Mouse (Mus musculus): Measurements from ENCODE around the gene Upk3bl. TPM values are rescaled to one million over a fixed set of nuclear protein-coding genes. Genes with fewer than 3 reads are reported as not detected.
"Not testable (repeated sequence)": the region's sequence is repeated elsewhere in the genome, so short reads cannot be mapped to it uniquely, and the experiment has no call there.

Gene Upk3bl
- polyA plus RNA-seq, 1 experiment, result 0.26 TPM

GRCm38 (mm10) chr5:136027612-136028311 is 26.5 kb upstream of the Upk3bl start:
- DNase-seq (ENCODE audit: low read depth), result no peak
- TF ChIP-seq CTCF (IDR thresholded peaks at IDR 0.05; ENCODE audit: borderline replicate concordance, extremely low read depth, insufficient read depth, insufficient read length) (no peak), POLR2A (IDR thresholded peaks at IDR 0.05; ENCODE audit: borderline replicate concordance, extremely low read depth, insufficient read depth, insufficient read length, poor library complexity, severe bottlenecking) (no peak)

- DNase-seq (ENCODE audit: low read depth), result no peak
- TF ChIP-seq CTCF (IDR thresholded peaks at IDR 0.05; ENCODE audit: borderline replicate concordance, extremely low read depth, insufficient read depth, insufficient read length), result no peak
These were observed 19.4 kb upstream of the Upk3bl start for GRCm38 (mm10) chr5:136034868-136035267.

- TF ChIP-seq CTCF (IDR thresholded peaks at IDR 0.05; ENCODE audit: borderline replicate concordance, extremely low read depth, insufficient read depth, insufficient read length), result no peak
- TF ChIP-seq POLR2A (IDR thresholded peaks at IDR 0.05; ENCODE audit: borderline replicate concordance, extremely low read depth, insufficient read depth, insufficient read length, poor library complexity, severe bottlenecking), result no peak
- DNase-seq (ENCODE audit: low read depth), result no peak
These were observed 19.0 kb upstream of the Upk3bl start for GRCm38 (mm10) chr5:136035285-136035684.

GRCm38 (mm10) chr5:136036667-136037066 is 17.6 kb upstream of the Upk3bl start:
- TF ChIP-seq CTCF (IDR thresholded peaks at IDR 0.05; ENCODE audit: borderline replicate concordance, extremely low read depth, insufficient read depth, insufficient read length) (no peak), POLR2A (IDR thresholded peaks at IDR 0.05; ENCODE audit: borderline replicate concordance, extremely low read depth, insufficient read depth, insufficient read length, poor library complexity, severe bottlenecking) (no peak)
- DNase-seq (ENCODE audit: low read depth), result no peak

- no peak for TF ChIP-seq CTCF (IDR thresholded peaks at IDR 0.05; ENCODE audit: borderline replicate concordance, extremely low read depth, insufficient read depth, insufficient read length)
- no peak for TF ChIP-seq POLR2A (IDR thresholded peaks at IDR 0.05; ENCODE audit: borderline replicate concordance, extremely low read depth, insufficient read depth, insufficient read length, poor library complexity, severe bottlenecking)
- no peak for DNase-seq (ENCODE audit: low read depth)
These were observed 15.8 kb upstream of the Upk3bl start, which contains the start of gene Upk3b for GRCm38 (mm10) chr5:136038258-136039214. Gene Upk3b, plus strand, starts transcription at chr5:136038496.

GRCm38 (mm10) chr5:136040210-136040609 is 14.1 kb upstream of the Upk3bl start:
- TF ChIP-seq POLR2A (IDR thresholded peaks at IDR 0.05; ENCODE audit: borderline replicate concordance, extremely low read depth, insufficient read depth, insufficient read length, poor library complexity, severe bottlenecking) (no peak), CTCF (IDR thresholded peaks at IDR 0.05; ENCODE audit: borderline replicate concordance, extremely low read depth, insufficient read depth, insufficient read length) (no peak)
- DNase-seq (ENCODE audit: low read depth), result peak; percentile 17

- no peak for TF ChIP-seq POLR2A (IDR thresholded peaks at IDR 0.05; ENCODE audit: borderline replicate concordance, extremely low read depth, insufficient read depth, insufficient read length, poor library complexity, severe bottlenecking)
- TF ChIP-seq CTCF (IDR thresholded peaks at IDR 0.05; ENCODE audit: borderline replicate concordance, extremely low read depth, insufficient read depth, insufficient read length), result no peak
- DNase-seq (ENCODE audit: low read depth), result no peak
These were observed 13.0 kb upstream of the Upk3bl start for GRCm38 (mm10) chr5:136041260-136041659.

- no peak for DNase-seq (ENCODE audit: low read depth)
- TF ChIP-seq POLR2A (IDR thresholded peaks at IDR 0.05; ENCODE audit: borderline replicate concordance, extremely low read depth, insufficient read depth, insufficient read length, poor library complexity, severe bottlenecking), result no peak
These were observed 12.6 kb upstream of the Upk3bl start for GRCm38 (mm10) chr5:136041666-136042065.

- TF ChIP-seq CTCF (IDR thresholded peaks at IDR 0.05; ENCODE audit: borderline replicate concordance, extremely low read depth, insufficient read depth, insufficient read length), result peak; percentile 10; the same call in 1 of the 2 replicates
- TF ChIP-seq POLR2A (IDR thresholded peaks at IDR 0.05; ENCODE audit: borderline replicate concordance, extremely low read depth, insufficient read depth, insufficient read length, poor library complexity, severe bottlenecking), result no peak
- DNase-seq (ENCODE audit: low read depth), result no peak
These were observed 9.4 kb upstream of the Upk3bl start for GRCm38 (mm10) chr5:136044865-136045264.

GRCm38 (mm10) chr5:136045408-136045807 is 8.9 kb upstream of the Upk3bl start:
- DNase-seq (ENCODE audit: low read depth), result peak; percentile 41
- TF ChIP-seq CTCF (IDR thresholded peaks at IDR 0.05; ENCODE audit: borderline replicate concordance, extremely low read depth, insufficient read depth, insufficient read length), result peak; percentile 41; the same call in 1 of the 2 replicates
- TF ChIP-seq POLR2A (IDR thresholded peaks at IDR 0.05; ENCODE audit: borderline replicate concordance, extremely low read depth, insufficient read depth, insufficient read length, poor library complexity, severe bottlenecking), result no peak

- TF ChIP-seq POLR2A (IDR thresholded peaks at IDR 0.05; ENCODE audit: borderline replicate concordance, extremely low read depth, insufficient read depth, insufficient read length, poor library complexity, severe bottlenecking) (no peak), CTCF (IDR thresholded peaks at IDR 0.05; ENCODE audit: borderline replicate concordance, extremely low read depth, insufficient read depth, insufficient read length) (peak; percentile 92)
- peak; percentile 82 for DNase-seq (ENCODE audit: low read depth)
These were observed 8.3 kb upstream of the Upk3bl start for GRCm38 (mm10) chr5:136045987-136046386.

- not testable (repeated sequence) for DNase-seq (ENCODE audit: low read depth)
These were observed 5.8 kb upstream of the Upk3bl start for GRCm38 (mm10) chr5:136048541-136048940.
